Mouse (Mus musculus) kidney, adult 2 months (tissue): ENCODE results near the gene Adh5.

Experiments used
- CTCF ChIP-seq: fragments of 200-500 bp; conservative IDR thresholded peaks from 2 replicates; pipeline ENCODE4 v1.5.1; 2011; ENCODE audit warnings: low read depth, mild to moderate bottlenecking, control low read depth, low read length, moderate library complexity, mixed read lengths; ENCODE audit not compliant: insufficient read depth, insufficient read length
- POLR2A ChIP-seq: fragments of 200-500 bp; IDR thresholded peaks from one replicate; pipeline ENCODE4 v1.6.1; 2011; ENCODE audit warnings: low read depth, low read length, control low read depth

- TF ChIP-seq CTCF, result no peak
- TF ChIP-seq POLR2A, result no peak
Observed at GRCm38 (mm10) chr3:138479489-138479888, 36.6 kb downstream of the Adh5 start.
